In genomic region chr6:113740236-113741217, GRCm38 (mm10) we compare ENCODE assay signal across 8 mouse cellular contexts. TPM values are rescaled to one million over a fixed set of nuclear protein-coding genes. Genes with fewer than 3 reads are reported as not detected.
A peak's percentile ranks its signal among the peaks of the same experiment; 100 is the strongest.
DNase-seq lines count a peak whose midpoint lies in the region; ATAC-seq and TF ChIP-seq lines count a peak whose summit lies in the region.

TSS of gene Sec13 (minus strand) at chr6:113740743.

- H3K36me3 ChIP-seq in hindbrain, postnatal 0 days (ENCODE audit: insufficient read depth, low read length) = peaks cover 19% of the 10 kb centered on the region
- peaks cover 35% of the 10 kb centered on the region for H3K36me3 ChIP-seq in megakaryocyte, embryonic 14.5 days (replicated peaks; ENCODE audit: low read length)

- H3K9me3 ChIP-seq in hindbrain, postnatal 0 days (ENCODE audit: low read length) = no peaks in the 10 kb centered on the region
- no peaks in the 10 kb centered on the region for H3K9me3 ChIP-seq in megakaryocyte, embryonic 14.5 days

- peak within 1 kb of the TSS; percentile 93 for H3K27ac ChIP-seq in gastrocnemius, adult 2 months
- H3K27ac ChIP-seq in hindbrain, postnatal 0 days = peak within 1 kb of the TSS; percentile 72
- peak within 1 kb of the TSS; percentile 92 for H3K27ac ChIP-seq in left cerebral cortex, adult 2 months

- peak within 1 kb of the TSS; percentile 81 for H3K4me2 ChIP-seq in hindbrain, postnatal 0 days (ENCODE audit: low read depth, low read length)

- peak; percentile 91 for ATAC-seq in hindbrain, postnatal 0 days

- 6% methylated on average over 41 of the region's 41 CpGs for WGBS in hindbrain, postnatal 0 days

- no peaks in the 10 kb centered on the region for H3K27me3 ChIP-seq in hindbrain, postnatal 0 days (ENCODE audit: insufficient read depth, low read length)
- H3K27me3 ChIP-seq in megakaryocyte, embryonic 14.5 days (replicated peaks) = peaks cover 13% of the 10 kb centered on the region

- no peak for TF ChIP-seq CTCF in gastrocnemius, adult 2 months (IDR thresholded peaks at IDR 0.05)
- 0 out of 2 replicates have a peak, but pooled peaks have one; percentile 1 for TF ChIP-seq CTCF in hindbrain, postnatal 0 days (IDR thresholded peaks at IDR 0.05; ENCODE audit: low read depth)
- no peak for TF ChIP-seq CTCF in left cerebral cortex, adult 2 months (IDR thresholded peaks at IDR 0.05)

- DNase-seq in WW6 (ENCODE audit: low read depth, low spot score) = peak; percentile 83
- peak; percentile 84 to 92 for DNase-seq in cerebellum, postnatal 4 days (ENCODE audit: low spot score in 2 of 2)
- peak; percentile 91 for DNase-seq in gastrocnemius, adult 2 months
- DNase-seq in hindbrain, postnatal 0 days (ENCODE audit: low spot score) = peak; percentile 95
- peak; percentile 86 to 92 for DNase-seq in left cerebral cortex, adult 2 months (ENCODE audit: extremely low spot score in 1 of 2, low spot score in 2 of 2)
- DNase-seq in right cerebral cortex, postnatal 10 days (ENCODE audit: low spot score in 2 of 2) = peak; percentile 94 to 95
- peak; percentile 86 for DNase-seq in urinary bladder, postnatal 25 days (ENCODE audit: low spot score)

- H3K4me1 ChIP-seq in hindbrain, postnatal 0 days (ENCODE audit: insufficient read depth, low read length) = 0 out of 2 replicates have a peak, but pooled peaks cover 5% of the 10 kb centered on the region
- peaks cover 48% of the 10 kb centered on the region for H3K4me1 ChIP-seq in megakaryocyte, embryonic 14.5 days

- intact Hi-C loops in gastrocnemius, adult 2 months (cut with DNase I) = loop anchor here (5.0 kb wide), 1 partner anchor 103 kb away; the partner anchor contains the start of gene Irak2
- intact Hi-C loops in left cerebral cortex, adult 2 months (cut with DNase I) = no loop called here

- H3K4me3 ChIP-seq in gastrocnemius, adult 2 months = peak within 1 kb of the TSS; percentile 92
- peak within 1 kb of the TSS; percentile 77 for H3K4me3 ChIP-seq in hindbrain, postnatal 0 days (ENCODE audit: low read length)
- peak within 1 kb of the TSS; percentile 68 for H3K4me3 ChIP-seq in left cerebral cortex, adult 2 months
- H3K4me3 ChIP-seq in megakaryocyte, embryonic 14.5 days (replicated peaks) = peak within 1 kb of the TSS; percentile 91

- peak within 1 kb of the TSS; percentile 69 for H3K9ac ChIP-seq in hindbrain, postnatal 0 days (replicated peaks; ENCODE audit: low read length)

RNA-seq across cellular contexts. Expression of gene Sec13, which starts in this region (rescaled TPM):
- total RNA-seq in gastrocnemius, adult 2 months (2021) = 10 to 100 TPM; 60.0 to 74.1 TPM
- 129 and 141 TPM in 2 replicates for total RNA-seq in hindbrain, postnatal 0 days (2014; rRNA removed)
- 171 and 174 TPM in 2 replicates for polyA plus RNA-seq in hindbrain, postnatal 0 days (2015; fragmentation: Nextera tagmentation; extraction: Ambion mirVana)
- 10 to 100 TPM; 67.5 to 67.8 TPM for total RNA-seq in left cerebral cortex, adult 2 months (2021)
- polyA plus RNA-seq in megakaryocyte, embryonic 14.5 days (2012; ENCODE audit: insufficient read depth, low replicate concordance) = 10.4 and 37.7 TPM in 2 replicates

Comparison
In these comparisons a context has a peak if more than half of its experiments do, and no peak if none do; other contexts are left out.
1. Peak in every context shown above with its lines: DNase-seq, ATAC-seq, H3K4me3 ChIP-seq and H3K27ac ChIP-seq.